Mouse (Mus musculus) midbrain, postnatal 0 days (tissue): ENCODE data around the gene Ercc2. TPM values are rescaled to one million over a fixed set of nuclear protein-coding genes. Genes with fewer than 3 reads are reported as not detected.

Experiments
- ATAC-seq: fragments of 200-750 bp; cut with Nextera tagmentation; 2 replicates; pipeline ENCODE4 v1.8.0; 2017; ENCODE audit warnings: moderate number of reproducible peaks, mild to moderate bottlenecking, moderate TSS enrichment, moderate library complexity; ENCODE audit not compliant: low FRiP score
- DNase-seq: peaks from one replicate; pipeline ENCODE4 v3.0.0-alpha.2; 2015; ENCODE audit warnings: low spot score
- H3K27ac ChIP-seq: fragments of 300-500 bp; sonication (generic); 2 replicates; pipeline ENCODE4 v1.5.1; 2014; ENCODE audit warnings: low read depth, mild to moderate bottlenecking, low read length, mixed read lengths
- H3K27me3 ChIP-seq: fragments of 300-500 bp; sonication (generic); 2 replicates; pipeline ENCODE4 v1.6.1; 2014; ENCODE audit warnings: low read length, control low read depth, mixed read lengths; ENCODE audit not compliant: insufficient read depth
- H3K36me3 ChIP-seq: fragments of 300-500 bp; sonication (generic); 2 replicates; pipeline ENCODE4 v1.6.1; 2014; ENCODE audit warnings: low read length, control low read depth, mixed read lengths; ENCODE audit not compliant: insufficient read depth
- H3K4me1 ChIP-seq: fragments of 300-500 bp; sonication (generic); 2 replicates; pipeline ENCODE4 v1.6.1; 2014; ENCODE audit warnings: mild to moderate bottlenecking, control low read depth, antibody characterized with exemption, low read length, mixed read lengths; ENCODE audit not compliant: insufficient read depth
- H3K4me2 ChIP-seq: fragments of 300-500 bp; sonication (generic); 2 replicates; pipeline ENCODE4 v1.6.1; 2014; ENCODE audit warnings: low read depth, mild to moderate bottlenecking, low read length, mixed read lengths; ENCODE audit not compliant: poor library complexity, severe bottlenecking
- H3K4me3 ChIP-seq: fragments of 300-500 bp; sonication (generic); 2 replicates; pipeline ENCODE4 v1.5.1; 2014; ENCODE audit warnings: low read depth, mild to moderate bottlenecking, low read length, moderate library complexity
- H3K9ac ChIP-seq: fragments of 300-500 bp; sonication (generic); replicated peaks from 2 replicates; pipeline ENCODE4 v1.6.1; 2014; ENCODE audit warnings: mild to moderate bottlenecking, low read length, moderate library complexity, mixed read lengths; ENCODE audit not compliant: poor library complexity, severe bottlenecking
- H3K9me3 ChIP-seq: fragments of 300-500 bp; sonication (generic); 2 replicates; pipeline ENCODE4 v1.6.1; 2016; ENCODE audit warnings: low read length, control low read depth
- CTCF ChIP-seq: IDR thresholded peaks from 2 replicates; pipeline ENCODE4 v1.5.1; 2016; ENCODE audit warnings: antibody characterized with exemption, mild to moderate bottlenecking
- WGBS: fragments of 180-500 bp; shearing (Covaris S2); extraction: QIAGEN DNeasy Blood & Tissue Kit; methylation state at CpG from one replicate; pipeline ENCODE4 v1.1.7; 2014; 5-methylcytosine and 5-hydroxymethylcytosine counted together
- polyA plus RNA-seq: library from polyadenylated mRNA; unstranded; fragments of >200 nt; fragmentation: Nextera tagmentation; extraction: Ambion mirVana; gene quantifications from 2 replicates; pipeline ENCODE4 v1.2.1, GENCODE M21; 2015
- total RNA-seq: library from RNA; depleted of rRNA; stranded (reverse); fragments of >200 nt; gene quantifications from 2 replicates; pipeline ENCODE4 v1.2.3, GENCODE M21; 2014

Ercc2 gene
- total and polyA plus RNA-seq, 2 experiments from 2014 or later: 22.9 to 63.0 TPM

GRCm38 (mm10) chr7:19413525-19413924 is 31.7 kb downstream of the Ercc2 start:
- Histone ChIP-seq H3K4me2 (no peak overlapping the region), H3K4me3 (no peak overlapping the region), H3K9me3 (no peaks in the 10 kb centered on the region), H3K4me1 (no peaks in the 10 kb centered on the region), H3K27ac (no peak overlapping the region), H3K36me3 (no peaks in the 10 kb centered on the region), H3K27me3 (peaks cover 6% of the 10 kb centered on the region; the same call in 1 of the 2 replicates), H3K9ac (no peak overlapping the region)
- ATAC-seq (no peak), DNase-seq (no peak)
- TF ChIP-seq CTCF: no peak
- 87% methylated on average over 3 of the region's 3 CpGs for WGBS

GRCm38 (mm10) chr7:19416590-19416989 is 34.8 kb downstream of the Ercc2 start:
- no peak for ATAC-seq

GRCm38 (mm10) chr7:19420121-19420520 is 38.3 kb downstream of the Ercc2 start:
- Histone ChIP-seq H3K4me3 (0 out of 2 replicates have a peak overlapping the region, but pooled peaks have one; percentile 5), H3K27me3 (peaks cover 23% of the 10 kb centered on the region), H3K36me3 (peaks cover 4% of the 10 kb centered on the region), H3K9me3 (no peaks in the 10 kb centered on the region), H3K27ac (no peak overlapping the region), H3K4me2 (peak overlapping the region; percentile 24; the same call in 1 of the 2 replicates), H3K4me1 (peaks cover 5% of the 10 kb centered on the region; the same call in 1 of the 2 replicates), H3K9ac (no peak overlapping the region)
- ATAC-seq (no peak), DNase-seq (no peak)
- 9% methylated on average over 28 of the region's 28 CpGs for WGBS
- TF ChIP-seq CTCF: no peak

More at GRCm38 (mm10) chr7:19416590-19416989, 34.8 kb downstream of the Ercc2 start:
- Histone ChIP-seq H3K4me2 (no peak overlapping the region), H3K4me3 (no peak overlapping the region), H3K27me3 (peaks cover 23% of the 10 kb centered on the region), H3K4me1 (peaks cover 5% of the 10 kb centered on the region; the same call in 1 of the 2 replicates), H3K27ac (no peak overlapping the region), H3K36me3 (no peaks in the 10 kb centered on the region), H3K9ac (no peak overlapping the region), H3K9me3 (no peaks in the 10 kb centered on the region)
- WGBS: 83% methylated on average over 15 of the region's 15 CpGs
- no peak for DNase-seq
- no peak for TF ChIP-seq CTCF

- peaks cover 23% of the 10 kb centered on the region for H3K27me3 ChIP-seq
- ATAC-seq: peak; percentile 93
- peaks cover 5% of the 10 kb centered on the region; the same call in 1 of the 2 replicates for H3K4me1 ChIP-seq
- peak overlapping the region; percentile 39 for H3K4me3 ChIP-seq
- H3K9ac ChIP-seq: peak overlapping the region; percentile 39
- no peak for TF ChIP-seq CTCF
- no peak overlapping the region for H3K27ac ChIP-seq
- peak overlapping the region; percentile 76 for H3K4me2 ChIP-seq
- peak; percentile 94 for DNase-seq
- H3K9me3 ChIP-seq: no peaks in the 10 kb centered on the region
- WGBS: 12% methylated on average over 43 of the region's 43 CpGs
- H3K36me3 ChIP-seq: peaks cover 13% of the 10 kb centered on the region
Measured at GRCm38 (mm10) chr7:19420821-19421636, 39.2 kb downstream of the Ercc2 start.

- DNase-seq (no peak), ATAC-seq (no peak)
- no peak overlapping the region for H3K4me3 ChIP-seq
- peaks cover 28% of the 10 kb centered on the region for H3K36me3 ChIP-seq
- 95% methylated on average over 3 of the region's 3 CpGs for whole genome bisulfite sequencing
- peaks cover 5% of the 10 kb centered on the region; the same call in 1 of the 2 replicates for H3K4me1 ChIP-seq
- no peak overlapping the region for H3K9ac ChIP-seq
- H3K9me3 ChIP-seq: no peaks in the 10 kb centered on the region
- no peak overlapping the region for H3K4me2 ChIP-seq
- TF ChIP-seq CTCF: no peak
- H3K27me3 ChIP-seq: peaks cover 17% of the 10 kb centered on the region
- H3K27ac ChIP-seq: no peak overlapping the region
Measured at GRCm38 (mm10) chr7:19423083-19423482, 41.3 kb downstream of the Ercc2 start.

GRCm38 (mm10) chr7:19424051-19424450 is 42.2 kb downstream of the Ercc2 start:
- Histone ChIP-seq H3K4me3 (no peak overlapping the region), H3K27ac (no peak overlapping the region), H3K27me3 (peaks cover 13% of the 10 kb centered on the region), H3K4me2 (no peak overlapping the region), H3K9ac (no peak overlapping the region), H3K36me3 (peaks cover 38% of the 10 kb centered on the region), H3K4me1 (peaks cover 5% of the 10 kb centered on the region; the same call in 1 of the 2 replicates), H3K9me3 (no peaks in the 10 kb centered on the region)
- DNase-seq (no peak), ATAC-seq (no peak)
- WGBS: 66% methylated on average over 4 of the region's 4 CpGs
- TF ChIP-seq CTCF: no peak
